Mouse (Mus musculus): ENCODE measurements around the gene Gpx3. TPM values are rescaled to one million over a fixed set of nuclear protein-coding genes. Genes with fewer than 3 reads are reported as not detected.

Gene Gpx3
- polyA plus RNA-seq, 1 experiment from 2014 or later = 33.9 TPM

DNA sequence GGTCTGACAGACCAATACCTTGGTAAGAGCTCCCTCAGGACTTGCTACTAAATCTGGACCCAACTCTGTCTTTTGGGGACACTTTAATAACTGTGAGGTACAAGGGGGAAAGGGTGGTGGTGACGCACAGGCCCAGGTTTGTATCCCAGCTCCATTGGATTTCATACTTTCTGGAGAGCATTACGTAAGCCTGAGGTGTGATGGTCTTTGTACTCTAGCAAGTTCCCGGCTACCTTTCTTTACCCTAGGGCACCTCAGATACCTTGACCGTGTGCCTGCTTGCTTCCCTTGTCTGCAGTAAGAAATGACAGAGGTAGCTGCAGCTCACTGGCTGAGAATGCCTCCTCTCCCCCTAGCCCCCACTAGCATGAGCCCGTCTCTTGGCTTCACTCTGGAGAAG lies 5.0 kb downstream of the Gpx3 start:
- Histone ChIP-seq H3K9me3 (no peaks in the 10 kb centered on the region), H3K36me3 (replicated peaks) (peaks cover 8% of the 10 kb centered on the region), H3K4me3 (replicated peaks) (no peak overlapping the region), H3K27me3 (0 out of 2 replicates have a peak, but pooled peaks cover 4% of the 10 kb centered on the region), H3K4me2 (no peak overlapping the region), H3K27ac (no peak overlapping the region), H3K4me1 (peaks cover 13% of the 10 kb centered on the region), H3K9ac (no peak overlapping the region)
- 95% methylated on average over 5 of the region's 5 CpGs for WGBS
- ATAC-seq (ENCODE audit: low FRiP score) = no peak

DNA sequence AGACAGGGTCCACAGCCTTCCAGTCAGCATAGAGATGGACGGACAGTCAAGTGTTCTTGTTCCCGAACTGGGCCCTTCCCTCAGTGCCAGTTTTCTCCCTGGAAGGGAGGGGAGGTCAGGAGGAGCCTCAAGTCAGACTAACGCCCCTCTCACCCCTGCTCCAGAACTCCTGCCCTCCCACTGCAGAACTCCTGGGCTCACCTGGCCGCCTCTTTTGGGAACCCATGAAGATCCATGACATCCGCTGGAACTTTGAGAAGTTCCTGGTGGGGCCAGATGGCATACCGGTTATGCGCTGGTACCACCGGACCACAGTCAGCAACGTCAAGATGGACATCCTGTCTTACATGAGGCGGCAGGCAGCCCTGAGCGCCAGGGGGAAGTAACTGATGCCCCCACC lies 7.0 kb downstream of the Gpx3 start:
- no peak for ATAC-seq (ENCODE audit: low FRiP score)
- Histone ChIP-seq H3K9me3 (no peaks in the 10 kb centered on the region), H3K36me3 (replicated peaks) (peaks cover 8% of the 10 kb centered on the region), H3K4me2 (no peak overlapping the region), H3K4me3 (replicated peaks) (no peak overlapping the region), H3K4me1 (no peaks in the 10 kb centered on the region), H3K27me3 (no peaks in the 10 kb centered on the region), H3K27ac (no peak overlapping the region), H3K9ac (no peak overlapping the region)
- 91% methylated on average over 11 of the region's 11 CpGs for WGBS

DNA sequence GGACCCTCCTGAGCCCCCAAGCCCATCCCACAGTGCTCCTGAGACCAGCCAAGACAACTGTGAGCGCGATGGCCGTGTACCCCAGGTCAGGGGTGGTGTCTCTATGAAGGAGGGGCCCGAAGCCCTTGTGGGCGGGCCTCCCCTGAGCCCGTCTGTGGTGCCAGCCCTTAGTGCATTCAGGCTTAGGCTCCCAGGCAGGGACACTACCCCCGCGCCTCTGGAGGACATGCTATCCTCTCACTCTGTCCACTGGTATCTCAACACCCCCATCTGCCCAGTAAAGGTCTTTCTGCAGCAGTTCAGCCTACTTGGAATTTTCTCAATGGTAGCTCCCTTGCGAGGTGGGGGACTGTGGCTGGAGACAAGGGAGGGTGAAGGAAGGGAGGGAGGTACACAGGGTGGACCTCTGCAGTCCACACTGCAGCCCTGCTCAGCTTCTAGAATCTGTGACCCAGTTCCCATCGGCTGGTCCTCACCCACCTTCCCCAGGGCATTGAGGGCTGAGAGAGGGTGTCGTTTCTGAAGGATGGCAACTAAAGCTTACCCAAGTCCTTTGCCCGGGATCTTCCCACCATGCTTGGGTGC lies 7.9 kb downstream of the Gpx3 start:
- Histone ChIP-seq H3K9me3 (no peaks in the 10 kb centered on the region), H3K4me2 (no peak overlapping the region), H3K27ac (no peak overlapping the region), H3K36me3 (replicated peaks) (peaks cover 12% of the 10 kb centered on the region), H3K4me1 (no peaks in the 10 kb centered on the region), H3K9ac (no peak overlapping the region), H3K27me3 (no peaks in the 10 kb centered on the region), H3K4me3 (replicated peaks) (no peak overlapping the region)
- WGBS = 95% methylated on average over 12 of the region's 12 CpGs
- no peak for ATAC-seq (ENCODE audit: low FRiP score)

DNA sequence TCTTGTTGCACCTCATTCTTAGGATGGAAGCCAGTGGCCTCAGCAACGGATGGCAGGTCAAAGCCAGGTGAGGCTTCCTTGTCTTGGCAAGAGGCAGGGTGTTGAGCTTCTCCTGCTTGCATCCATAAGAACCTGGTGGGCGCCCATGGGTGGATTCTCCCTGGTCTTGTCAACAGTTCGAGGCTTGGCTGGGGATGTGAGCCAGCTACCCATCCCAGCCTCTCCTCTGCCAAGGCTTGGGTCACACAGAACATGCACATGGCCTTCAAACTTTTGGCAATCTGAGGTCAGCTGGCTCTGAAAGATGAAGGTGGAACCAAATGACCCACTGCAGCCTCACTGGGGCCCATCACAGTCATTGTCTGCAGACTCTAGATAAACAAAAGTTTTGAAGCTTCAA lies 8.9 kb downstream of the Gpx3 start:
- 93% methylated on average over 3 of the region's 3 CpGs for WGBS
- Histone ChIP-seq H3K27me3 (no peaks in the 10 kb centered on the region), H3K27ac (no peak overlapping the region), H3K4me2 (no peak overlapping the region), H3K9me3 (no peaks in the 10 kb centered on the region), H3K4me1 (no peaks in the 10 kb centered on the region), H3K4me3 (replicated peaks) (no peak overlapping the region), H3K9ac (no peak overlapping the region), H3K36me3 (replicated peaks) (peaks cover 16% of the 10 kb centered on the region)
- ATAC-seq (ENCODE audit: low FRiP score) = no peak

DNA sequence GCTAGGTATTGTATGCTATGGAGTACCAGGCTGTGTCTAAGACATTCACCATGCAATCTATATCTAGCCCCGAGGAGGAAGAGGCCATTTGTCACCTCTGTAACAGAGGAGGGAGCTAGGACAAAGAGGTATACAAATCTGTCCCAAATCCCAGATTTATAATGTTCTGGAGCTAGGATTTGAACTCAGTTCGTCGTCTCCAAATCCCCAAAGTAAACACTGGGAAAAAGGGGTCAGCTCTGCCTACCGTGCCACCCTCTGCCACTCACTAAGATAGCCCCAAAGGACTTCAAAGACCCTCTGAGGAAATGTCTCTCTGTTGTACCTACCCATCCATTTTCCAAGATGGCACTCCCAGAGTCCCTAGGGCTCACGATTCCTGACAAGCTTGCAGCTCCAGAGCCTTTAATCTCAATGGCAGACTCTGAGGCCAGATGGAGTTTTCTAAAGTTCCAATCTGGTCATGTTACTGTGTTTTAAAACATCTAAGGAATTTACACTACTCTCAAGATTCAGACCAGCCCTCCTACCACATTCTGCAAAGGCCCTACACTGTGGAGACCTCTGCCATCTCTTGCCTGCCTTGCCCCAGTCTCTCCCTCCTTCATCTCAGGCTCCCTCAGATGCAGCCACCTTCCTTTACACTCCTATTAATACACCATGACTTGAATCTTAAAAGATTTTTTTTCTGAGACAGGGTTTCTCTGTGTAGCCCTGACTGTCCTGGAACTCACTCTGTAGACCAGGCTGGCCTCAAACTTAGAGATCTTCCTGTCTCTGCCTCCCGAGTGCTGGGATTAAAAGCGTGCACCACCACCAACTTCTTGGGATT lies 9.6 kb downstream of the Gpx3 start:
- H3K36me3 ChIP-seq (replicated peaks) = peaks cover 19% of the 10 kb centered on the region
- no peaks in the 10 kb centered on the region for H3K4me1 ChIP-seq
- no peaks in the 10 kb centered on the region for H3K9me3 ChIP-seq
- no peak overlapping the region for H3K4me3 ChIP-seq (replicated peaks)
- H3K9ac ChIP-seq = no peak overlapping the region
- 91% methylated on average over 7 of the region's 7 CpGs for WGBS
- no peak overlapping the region for H3K4me2 ChIP-seq
- no peak for ATAC-seq (ENCODE audit: low FRiP score)
- H3K27ac ChIP-seq = no peak overlapping the region
- H3K27me3 ChIP-seq = no peaks in the 10 kb centered on the region

DNA sequence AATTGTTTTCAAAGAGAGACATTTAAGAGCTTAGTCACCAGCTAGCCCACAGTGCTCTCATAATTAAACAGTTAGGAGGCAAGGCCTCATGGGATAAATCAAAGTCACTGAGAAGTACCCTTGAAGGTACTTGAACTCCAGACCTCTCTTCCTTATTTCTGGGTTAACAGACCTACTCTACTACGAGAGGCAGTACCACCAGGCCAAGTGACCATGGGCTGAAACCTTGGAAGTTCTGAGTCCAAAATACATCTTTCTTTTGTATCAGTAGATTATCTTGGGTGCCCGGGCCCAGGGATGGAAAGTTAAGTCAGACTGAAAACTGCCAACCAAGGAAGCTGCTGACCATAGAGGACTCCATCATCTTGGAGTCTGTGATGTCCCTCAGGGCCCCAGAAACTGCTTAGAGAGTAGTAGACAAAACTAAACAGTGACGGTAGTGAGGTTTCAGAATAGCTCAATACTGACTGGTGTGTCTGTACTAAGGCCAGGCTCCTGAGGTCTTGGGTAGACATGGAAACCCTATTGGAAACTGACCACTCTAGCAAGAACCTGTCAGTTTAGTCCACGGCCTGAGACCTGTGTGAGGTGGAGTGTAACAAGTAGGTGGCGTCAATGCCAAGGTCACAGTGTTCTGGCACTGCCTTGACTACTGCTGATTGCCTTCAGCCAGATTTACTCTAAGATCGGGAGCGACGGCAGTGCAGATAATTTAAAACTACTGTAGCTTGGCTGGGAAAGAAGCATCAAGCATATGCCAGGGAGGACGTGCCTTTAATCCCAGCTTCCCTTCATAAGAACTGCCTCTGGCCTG lies 10.5 kb downstream of the Gpx3 start:
- no peak overlapping the region for H3K9ac ChIP-seq

DNA sequence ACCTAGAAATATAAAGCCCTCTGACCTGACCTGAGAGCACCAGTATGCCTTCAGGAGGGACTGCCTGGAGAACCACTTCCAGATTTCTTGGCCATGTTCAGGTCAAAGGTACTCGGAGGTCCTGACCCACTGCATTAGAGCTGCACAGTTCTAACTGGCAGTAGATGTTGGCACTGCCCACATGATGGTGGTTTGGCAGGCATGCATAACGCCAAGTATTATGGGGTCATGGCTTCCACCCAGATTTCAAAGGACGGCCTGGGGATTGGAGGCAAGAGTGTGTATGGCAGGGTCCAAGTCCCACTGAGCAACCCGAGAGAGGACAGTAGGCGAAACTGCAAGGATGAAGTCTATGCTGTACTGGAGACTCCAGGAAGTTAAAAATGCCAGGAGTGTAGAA lies 11.6 kb downstream of the Gpx3 start:
- 95% methylated on average over 5 of the region's 5 CpGs for WGBS
- Histone ChIP-seq H3K9ac (no peak overlapping the region), H3K4me3 (replicated peaks) (no peak overlapping the region), H3K27ac (no peak overlapping the region), H3K4me1 (no peaks in the 10 kb centered on the region), H3K9me3 (no peaks in the 10 kb centered on the region), H3K4me2 (no peak overlapping the region), H3K36me3 (replicated peaks) (peaks cover 37% of the 10 kb centered on the region), H3K27me3 (no peaks in the 10 kb centered on the region)
- no peak for ATAC-seq (ENCODE audit: low FRiP score)

More for the DNA sequence above, 10.5 kb downstream of the Gpx3 start:
- Histone ChIP-seq H3K4me1 (no peaks in the 10 kb centered on the region), H3K4me3 (replicated peaks) (no peak overlapping the region), H3K4me2 (no peak overlapping the region), H3K27ac (no peak overlapping the region), H3K36me3 (replicated peaks) (peaks cover 27% of the 10 kb centered on the region), H3K9me3 (no peaks in the 10 kb centered on the region), H3K27me3 (no peaks in the 10 kb centered on the region)
- 87% methylated on average over 9 of the region's 9 CpGs for WGBS
- ATAC-seq (ENCODE audit: low FRiP score) = no peak

DNA sequence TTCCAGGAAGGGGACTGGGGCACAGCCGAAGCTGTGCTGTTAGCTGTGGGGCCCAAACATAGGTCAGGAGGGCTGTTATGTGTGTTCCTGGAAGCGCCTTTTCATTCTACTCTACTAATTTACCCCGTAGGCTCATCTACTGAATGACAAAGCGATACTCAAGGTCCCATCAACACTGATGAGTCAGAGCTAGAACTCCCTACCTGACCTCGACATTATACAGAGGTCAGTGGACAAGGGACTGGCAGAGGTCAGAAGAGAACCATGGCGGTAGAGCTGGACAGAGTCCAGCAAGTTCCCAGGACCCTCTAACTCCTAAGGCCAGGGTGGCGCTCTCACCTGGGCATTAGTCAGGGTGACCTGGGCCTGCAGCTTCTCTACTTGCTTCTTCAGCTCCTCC lies 15.2 kb downstream of the Gpx3 start:
- H3K9me3 ChIP-seq = no peaks in the 10 kb centered on the region
- H3K36me3 ChIP-seq (replicated peaks) = peaks cover 35% of the 10 kb centered on the region
- H3K9ac ChIP-seq = no peak overlapping the region
- no peak overlapping the region for H3K4me3 ChIP-seq (replicated peaks)
- WGBS = 92% methylated on average over 7 of the region's 7 CpGs
- no peak for ATAC-seq (ENCODE audit: low FRiP score)
- H3K27ac ChIP-seq = no peak overlapping the region
- H3K4me1 ChIP-seq = no peaks in the 10 kb centered on the region
- H3K4me2 ChIP-seq = no peak overlapping the region
- H3K27me3 ChIP-seq = no peaks in the 10 kb centered on the region

DNA sequence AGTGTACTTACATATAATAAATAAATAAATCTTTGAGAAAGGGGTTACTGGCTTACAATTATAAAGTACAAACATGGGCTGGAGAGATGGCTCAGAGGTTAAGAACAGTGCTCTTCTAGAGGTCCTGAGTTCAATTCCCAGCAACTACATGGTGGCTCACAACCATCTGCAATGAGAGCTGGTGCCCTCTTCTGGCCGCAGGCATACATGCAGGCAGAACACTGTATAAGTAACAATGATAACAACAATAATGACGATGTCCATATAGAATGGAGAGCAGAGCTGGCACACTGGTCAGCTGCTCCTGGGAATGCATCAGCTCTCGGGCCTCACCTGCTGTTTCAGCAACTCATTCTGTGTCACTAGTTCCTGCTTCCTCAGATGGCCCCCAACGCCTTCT lies 16.0 kb downstream of the Gpx3 start:
- no peak for ATAC-seq (ENCODE audit: low FRiP score)
- Histone ChIP-seq H3K4me3 (replicated peaks) (no peak overlapping the region), H3K9me3 (no peaks in the 10 kb centered on the region), H3K9ac (no peak overlapping the region), H3K4me1 (no peaks in the 10 kb centered on the region), H3K4me2 (no peak overlapping the region), H3K36me3 (replicated peaks) (peaks cover 40% of the 10 kb centered on the region), H3K27me3 (no peaks in the 10 kb centered on the region), H3K27ac (no peak overlapping the region)
- WGBS = 86% methylated on average over 4 of the region's 4 CpGs

DNA sequence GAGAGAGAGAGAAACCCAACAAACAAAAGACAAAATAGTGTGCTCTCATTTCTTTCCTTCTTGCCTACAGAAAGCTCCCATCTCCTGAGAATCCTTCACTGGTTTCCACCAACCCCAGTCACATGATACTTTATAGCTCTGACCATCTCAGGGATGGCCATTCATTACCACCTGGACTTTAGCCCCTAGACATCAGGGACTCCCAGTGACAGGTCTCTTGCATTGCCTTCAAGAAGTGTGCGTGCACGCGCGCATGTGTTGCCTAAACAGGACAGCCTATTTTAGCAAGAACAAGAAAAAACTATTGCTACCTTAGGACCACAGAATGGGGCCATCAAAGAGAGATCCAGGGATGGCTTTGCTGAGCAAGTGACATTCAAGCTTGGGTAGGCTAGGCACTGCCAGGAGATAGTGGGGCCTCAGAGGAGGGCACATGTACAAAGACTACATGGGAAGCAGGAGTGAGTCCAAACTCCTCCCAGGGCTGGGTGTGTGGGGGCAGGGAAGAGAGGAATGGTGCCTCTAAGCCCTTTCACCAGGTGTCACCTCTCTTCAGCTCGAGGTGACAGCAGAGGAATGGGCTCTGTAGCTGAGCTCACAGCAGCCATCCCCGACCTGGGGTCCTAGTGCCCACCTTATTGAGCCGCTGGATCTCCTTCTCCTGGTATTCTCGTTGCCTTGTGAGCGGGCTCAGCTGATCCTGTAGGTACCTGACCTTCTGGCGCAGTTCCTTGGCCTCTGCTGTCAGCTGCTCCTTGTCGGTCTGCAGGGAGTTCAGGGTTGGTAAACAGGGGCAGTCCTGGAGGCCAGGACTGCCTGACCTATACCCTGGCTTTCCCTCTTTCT lies 18.1 kb downstream of the Gpx3 start:
- no peak overlapping the region for H3K4me2 ChIP-seq
- H3K27ac ChIP-seq = no peak overlapping the region
- no peaks in the 10 kb centered on the region for H3K9me3 ChIP-seq
- H3K4me1 ChIP-seq = no peaks in the 10 kb centered on the region
- no peaks in the 10 kb centered on the region for H3K27me3 ChIP-seq
- ATAC-seq (ENCODE audit: low FRiP score) = no peak
- no peak overlapping the region for H3K4me3 ChIP-seq (replicated peaks)
- H3K36me3 ChIP-seq (replicated peaks) = peaks cover 34% of the 10 kb centered on the region
- no peak overlapping the region for H3K9ac ChIP-seq
- 79% methylated on average over 11 of the region's 11 CpGs for WGBS

DNA sequence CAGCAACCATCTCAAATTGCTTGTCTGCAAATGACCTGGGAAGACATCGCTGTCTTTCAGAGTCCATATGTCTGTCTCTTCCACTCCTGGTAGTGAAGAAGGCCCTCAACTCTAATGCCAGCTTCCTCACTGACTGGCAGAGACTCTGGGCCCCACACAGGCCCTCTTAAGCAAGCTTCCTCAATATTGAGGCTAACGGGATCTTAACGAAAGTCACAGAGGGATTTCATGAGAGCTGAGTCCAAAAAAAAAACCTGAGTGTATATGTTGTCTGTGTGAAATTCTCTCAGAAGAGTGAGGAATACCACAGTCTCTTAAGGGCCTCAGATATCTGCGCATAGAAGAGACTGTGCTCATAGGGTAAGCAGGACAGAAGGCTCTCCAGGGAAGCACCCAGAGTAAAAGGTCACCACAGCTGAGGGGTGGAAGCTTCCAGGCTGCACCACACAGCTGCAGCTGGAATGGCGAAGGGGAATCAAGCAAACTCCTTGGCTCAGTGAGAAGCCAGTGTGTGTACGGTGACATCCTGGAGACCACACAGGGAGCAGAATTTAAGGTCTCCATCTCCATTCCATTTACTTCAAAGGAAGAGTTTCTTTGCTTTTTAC lies 18.8 kb downstream of the Gpx3 start:
- Histone ChIP-seq H3K9ac (no peak overlapping the region), H3K36me3 (replicated peaks) (peaks cover 36% of the 10 kb centered on the region), H3K27me3 (no peaks in the 10 kb centered on the region), H3K9me3 (no peaks in the 10 kb centered on the region), H3K4me1 (no peaks in the 10 kb centered on the region), H3K4me3 (replicated peaks) (no peak overlapping the region), H3K27ac (no peak overlapping the region), H3K4me2 (no peak overlapping the region)
- 87% methylated on average over 6 of the region's 6 CpGs for WGBS
- ATAC-seq (ENCODE audit: low FRiP score) = no peak

Data from forebrain, embryonic 12.5 days (tissue).